Mouse (Mus musculus) liver, postnatal 0 days (tissue): ENCODE measurements around the gene Vps33b. TPM values are rescaled to one million over a fixed set of nuclear protein-coding genes. Genes with fewer than 3 reads are reported as not detected.

Experiments
- ATAC-seq: fragments of 200-750 bp; cut with Nextera tagmentation; 2 replicates; pipeline ENCODE4 v1.8.0; 2017; ENCODE audit warnings: mild to moderate bottlenecking, moderate library complexity
- DNase-seq: peaks from one replicate; pipeline ENCODE4 v3.0.0-alpha.2; 2016
- H3K27ac ChIP-seq: fragments of 300-500 bp; sonication (generic); 2 replicates; pipeline ENCODE4 v1.5.1; 2014; ENCODE audit warnings: antibody characterized with exemption, moderate library complexity, mild to moderate bottlenecking, low read depth
- H3K27me3 ChIP-seq: fragments of 300-500 bp; sonication (generic); 2 replicates; pipeline ENCODE4 v1.6.1; 2014; ENCODE audit warnings: low read length, control low read depth, mixed read lengths; ENCODE audit not compliant: insufficient read depth
- H3K36me3 ChIP-seq: fragments of 300-500 bp; sonication (generic); replicated peaks from 2 replicates; pipeline ENCODE4 v1.6.1; 2014; ENCODE audit warnings: mild to moderate bottlenecking, control low read depth, low read length, moderate library complexity, mixed read lengths; ENCODE audit not compliant: insufficient read depth
- H3K4me1 ChIP-seq: fragments of 300-500 bp; sonication (generic); 2 replicates; pipeline ENCODE4 v1.6.1; 2014; ENCODE audit warnings: antibody characterized with exemption, mild to moderate bottlenecking, control low read depth; ENCODE audit not compliant: insufficient read depth
- H3K4me2 ChIP-seq: fragments of 300-500 bp; sonication (generic); 2 replicates; pipeline ENCODE4 v1.6.1; 2014; ENCODE audit warnings: low read depth, mild to moderate bottlenecking, low read length, moderate library complexity, mixed read lengths
- H3K4me3 ChIP-seq: fragments of 300-500 bp; sonication (generic); 2 replicates; pipeline ENCODE4 v1.5.1; 2014; ENCODE audit warnings: low read depth, low read length
- H3K9ac ChIP-seq: fragments of 300-500 bp; sonication (generic); replicated peaks from 2 replicates; pipeline ENCODE4 v1.6.1; 2014; ENCODE audit warnings: mild to moderate bottlenecking, moderate library complexity
- H3K9me3 ChIP-seq: fragments of 300-500 bp; sonication (generic); 2 replicates; pipeline ENCODE4 v1.6.1; 2016; ENCODE audit warnings: mild to moderate bottlenecking, control low read depth, low read length, mixed read lengths
- CTCF ChIP-seq: sonication (generic); IDR thresholded peaks from 2 replicates; pipeline ENCODE4 v1.5.1; 2016; ENCODE audit warnings: antibody characterized with exemption, low read depth
- EP300 ChIP-seq: IDR thresholded peaks from 2 replicates; pipeline ENCODE4 v1.6.1; 2016; ENCODE audit warnings: antibody characterized with exemption, low read depth, mild to moderate bottlenecking
- WGBS: fragments of 180-500 bp; shearing (Covaris S2); extraction: QIAGEN DNeasy Blood & Tissue Kit; methylation state at CpG from one replicate; pipeline ENCODE4 v1.1.7; 2014; ENCODE audit not compliant: insufficient replicate concordance; 5-methylcytosine and 5-hydroxymethylcytosine counted together
- polyA plus RNA-seq: library from polyadenylated mRNA; unstranded; fragments of >200 nt; fragmentation: Nextera tagmentation; extraction: Ambion mirVana; gene quantifications from 2 replicates; pipeline ENCODE4 v1.2.1, GENCODE M21; 2015

Vps33b gene
- polyA plus RNA-seq, 1 experiment from 2014 or later = 2.5 TPM

DNA sequence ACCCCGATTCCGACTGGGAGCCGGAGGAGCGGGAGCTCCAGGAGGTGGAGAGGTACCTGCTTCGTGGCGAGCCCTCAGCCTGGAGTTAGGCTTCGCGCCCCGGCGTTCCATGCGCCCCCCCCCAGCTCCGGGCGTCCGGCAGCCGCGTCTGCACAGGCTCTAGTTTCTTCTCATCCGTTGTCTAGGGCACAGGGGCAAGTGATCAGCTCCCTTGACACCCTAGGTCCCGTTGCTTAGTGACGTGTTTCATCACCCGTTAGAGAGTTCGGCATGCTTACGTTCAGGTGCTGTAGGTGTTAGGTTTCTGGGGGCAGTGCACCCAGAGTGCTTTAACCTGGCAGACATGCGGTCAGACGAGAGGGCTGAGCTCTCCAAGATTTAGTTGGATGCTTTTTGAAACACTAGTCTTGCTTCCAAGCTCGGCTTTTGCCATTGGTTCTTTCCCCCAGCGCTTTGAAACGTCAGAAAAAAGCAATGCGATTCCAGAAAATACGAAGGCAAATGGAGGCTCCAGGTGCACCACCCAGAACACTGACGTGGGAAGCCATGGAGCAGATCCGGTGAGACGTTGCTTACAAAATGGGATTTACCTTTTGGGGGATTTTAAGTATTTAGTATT, 8.0 kb upstream of the Vps33b start:
- TF ChIP-seq EP300 (no peak), CTCF (no peak)
- H3K9ac ChIP-seq = peak overlapping the region; percentile 92
- no peaks in the 10 kb centered on the region for H3K27me3 ChIP-seq
- peak overlapping the region; percentile 96 for H3K27ac ChIP-seq
- H3K9me3 ChIP-seq = no peaks in the 10 kb centered on the region
- DNase-seq = no peak
- WGBS = under 1% methylated on average over 32 of the region's 32 CpGs
- peak; percentile 77 for ATAC-seq
- peak overlapping the region; percentile 97 for H3K4me3 ChIP-seq
- peaks cover 31% of the 10 kb centered on the region for H3K36me3 ChIP-seq
- peaks cover 18% of the 10 kb centered on the region for H3K4me1 ChIP-seq
- peak overlapping the region; percentile 94 for H3K4me2 ChIP-seq

- 89% methylated on average over 12 of the region's 12 CpGs for WGBS
- DNase-seq (no peak), ATAC-seq (no peak)
- Histone ChIP-seq H3K27me3 (no peaks in the 10 kb centered on the region), H3K4me2 (no peak overlapping the region), H3K9ac (no peak overlapping the region), H3K9me3 (no peaks in the 10 kb centered on the region), H3K27ac (no peak overlapping the region), H3K4me3 (no peak overlapping the region), H3K36me3 (peaks cover 39% of the 10 kb centered on the region), H3K4me1 (peaks cover 26% of the 10 kb centered on the region)
- no peak for TF ChIP-seq EP300
- no peak for TF ChIP-seq CTCF
These were observed 4.8 kb upstream of the Vps33b start for GRCm38 (mm10) chr7:80264606-80265005.

DNA sequence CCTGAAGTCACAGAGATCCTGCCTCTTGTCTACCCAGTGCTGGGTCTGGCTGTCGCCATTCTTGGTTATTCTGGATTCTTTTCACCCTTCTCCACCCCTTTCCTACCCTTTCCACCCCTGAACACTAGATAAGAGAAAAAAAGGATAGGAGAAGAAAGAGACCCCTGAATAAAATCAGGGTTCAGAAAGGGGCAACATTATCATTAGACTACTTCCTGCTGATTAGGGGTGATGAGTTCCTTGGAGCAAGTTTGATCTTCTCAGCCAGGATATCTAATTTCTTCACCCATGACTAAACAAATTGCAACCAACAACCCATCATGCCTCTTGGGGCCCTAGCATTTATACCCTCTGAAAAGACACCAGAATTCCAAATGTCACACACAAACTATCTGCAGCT, 1.7 kb upstream of the Vps33b start:
- no peaks in the 10 kb centered on the region for H3K9me3 ChIP-seq
- H3K36me3 ChIP-seq = peaks cover 39% of the 10 kb centered on the region
- ATAC-seq (no peak), DNase-seq (no peak)
- H3K4me2 ChIP-seq = no peak overlapping the region
- H3K9ac ChIP-seq = no peak overlapping the region
- no peak overlapping the region for H3K4me3 ChIP-seq
- WGBS = 81% methylated on average over 1 of the region's 1 CpGs
- no peak for TF ChIP-seq EP300
- TF ChIP-seq CTCF = no peak
- no peak overlapping the region for H3K27ac ChIP-seq
- no peaks in the 10 kb centered on the region for H3K27me3 ChIP-seq
- H3K4me1 ChIP-seq = peaks cover 15% of the 10 kb centered on the region

GRCm38 (mm10) chr7:80269751-80270255, 354 bp downstream of the Vps33b start:
- H3K36me3 ChIP-seq = peaks cover 34% of the 10 kb centered on the region
- peak overlapping the region; percentile 62 for H3K4me3 ChIP-seq
- TF ChIP-seq EP300 = no peak; the same call in 1 of the 2 replicates
- TF ChIP-seq CTCF = no peak
- ATAC-seq = peak; percentile 63
- peaks cover 15% of the 10 kb centered on the region for H3K4me1 ChIP-seq
- no peaks in the 10 kb centered on the region for H3K9me3 ChIP-seq
- WGBS = under 1% methylated on average over 23 of the region's 23 CpGs
- H3K27me3 ChIP-seq = no peaks in the 10 kb centered on the region
- peak overlapping the region; percentile 82 for H3K4me2 ChIP-seq
- H3K27ac ChIP-seq = peak overlapping the region; percentile 84
- peak overlapping the region; percentile 63 for H3K9ac ChIP-seq
- DNase-seq = no peak

GRCm38 (mm10) chr7:80273456-80273855, 4.0 kb downstream of the Vps33b start:
- TF ChIP-seq CTCF = no peak
- no peak for TF ChIP-seq EP300
- Histone ChIP-seq H3K27me3 (no peaks in the 10 kb centered on the region), H3K36me3 (peaks cover 39% of the 10 kb centered on the region), H3K4me1 (peaks cover 13% of the 10 kb centered on the region), H3K4me2 (no peak overlapping the region), H3K4me3 (no peak overlapping the region), H3K9ac (no peak overlapping the region), H3K9me3 (no peaks in the 10 kb centered on the region), H3K27ac (no peak overlapping the region)
- ATAC-seq (no peak), DNase-seq (no peak)
- 75% methylated on average over 2 of the region's 2 CpGs for WGBS

DNA sequence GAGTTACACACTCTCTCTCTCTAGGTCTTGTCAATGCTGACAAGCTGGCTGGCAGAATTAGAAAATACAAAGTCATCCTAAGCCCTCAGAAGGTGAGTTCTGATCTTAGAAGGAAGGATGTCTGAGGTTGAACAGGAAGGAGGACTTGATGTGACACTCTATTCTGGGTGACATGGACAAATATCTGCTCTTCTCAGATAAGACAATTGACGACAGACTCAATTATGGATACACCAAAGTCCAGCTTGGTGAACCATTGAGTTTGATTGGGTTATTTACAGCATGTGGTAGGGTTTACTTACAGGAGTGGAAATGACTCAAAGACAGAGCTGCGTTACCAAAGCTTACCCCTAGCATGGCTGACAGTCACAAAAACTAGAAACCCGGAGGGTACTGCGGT, 6.9 kb downstream of the Vps33b start:
- H3K9ac ChIP-seq = no peak overlapping the region
- H3K4me2 ChIP-seq = no peak overlapping the region
- no peak overlapping the region for H3K4me3 ChIP-seq
- ATAC-seq (0 out of 2 replicates have a peak, but pooled peaks have one; percentile 25), DNase-seq (no peak)
- H3K27me3 ChIP-seq = no peaks in the 10 kb centered on the region
- H3K36me3 ChIP-seq = peaks cover 55% of the 10 kb centered on the region
- no peak overlapping the region for H3K27ac ChIP-seq
- no peaks in the 10 kb centered on the region for H3K9me3 ChIP-seq
- WGBS = 84% methylated on average over 4 of the region's 4 CpGs
- no peaks in the 10 kb centered on the region for H3K4me1 ChIP-seq
- no peak for TF ChIP-seq CTCF

DNA sequence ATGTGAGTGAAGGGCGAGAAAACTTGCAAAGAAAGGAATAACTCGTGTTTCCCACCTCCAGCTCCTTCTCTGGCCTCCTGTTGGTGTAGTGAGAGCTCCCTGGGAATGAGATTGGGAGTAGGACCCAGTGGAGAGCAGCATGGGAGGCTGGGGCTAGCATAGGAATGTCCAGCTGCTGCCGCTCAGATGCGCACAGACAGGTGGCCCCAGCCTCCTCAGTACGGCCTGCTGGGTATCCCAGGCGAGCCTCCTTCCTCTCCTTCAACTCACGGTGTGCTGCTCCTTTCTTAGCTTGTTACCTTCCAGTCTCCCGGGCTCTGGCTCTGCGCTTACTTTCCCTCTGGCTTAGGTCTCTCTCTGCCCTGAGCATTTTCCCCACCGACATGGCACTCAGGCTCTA, 10.6 kb downstream of the Vps33b start:
- ATAC-seq (no peak), DNase-seq (no peak)
- Histone ChIP-seq H3K9ac (no peak overlapping the region), H3K4me2 (no peak overlapping the region), H3K36me3 (peaks cover 67% of the 10 kb centered on the region), H3K27ac (no peak overlapping the region), H3K27me3 (no peaks in the 10 kb centered on the region), H3K4me3 (no peak overlapping the region), H3K4me1 (peaks cover 6% of the 10 kb centered on the region), H3K9me3 (no peaks in the 10 kb centered on the region)
- WGBS = 88% methylated on average over 10 of the region's 10 CpGs
- TF ChIP-seq EP300 = no peak
